Mouse (Mus musculus) spleen, adult 18-20 months (tissue): ENCODE results near the gene H3f3a.

Experiments
- DNase-seq, 2 experiments: peaks; one replicate each; pipeline ENCODE4 v3.0.0; 2022; ENCODE audit warnings: mixed read lengths in 2 of 2

Gene H3f3a

DNA sequence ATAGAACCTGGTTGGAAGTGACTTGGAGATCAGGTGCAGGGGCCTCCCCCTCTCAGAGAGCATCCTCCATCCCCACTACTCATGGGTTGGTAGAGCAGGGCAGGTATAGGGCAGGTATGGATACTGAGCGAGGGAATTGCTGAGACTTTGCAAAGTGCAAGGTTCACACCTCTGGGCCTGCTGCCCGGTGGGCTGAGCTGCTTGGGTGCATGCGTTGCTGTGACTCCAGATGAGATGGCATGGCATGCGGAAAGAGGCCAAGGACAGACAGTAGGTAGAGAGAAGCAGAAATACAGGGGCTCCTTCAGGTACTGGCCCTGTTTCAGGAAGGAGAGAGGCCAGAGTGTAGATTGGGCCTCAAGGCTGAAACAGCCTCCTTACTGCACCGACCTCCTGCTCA, 32.5 kb downstream of the H3f3a start:
- no peak for DNase-seq

DNA sequence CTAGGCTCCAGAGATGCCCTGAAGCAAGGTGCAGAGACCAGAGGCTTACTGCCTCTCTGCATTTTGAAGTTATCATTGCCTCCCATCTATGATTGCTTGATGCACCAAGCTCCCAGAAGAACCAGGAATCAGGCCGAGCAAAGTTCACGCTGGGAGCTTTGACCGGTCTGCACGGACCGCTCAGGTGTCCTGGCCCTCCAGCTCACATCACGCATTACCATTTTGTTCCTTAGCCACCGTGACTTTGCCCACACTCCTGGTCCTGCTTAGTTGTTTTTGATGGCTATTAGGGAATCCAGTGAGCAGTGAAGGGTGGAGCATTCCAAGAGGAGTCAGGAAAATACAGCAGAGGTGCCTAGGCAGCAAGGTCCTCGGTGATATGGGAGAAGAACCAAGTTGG, 33.5 kb downstream of the H3f3a start:
- DNase-seq: no peak

- no peak for DNase-seq
Measured at GRCm38 (mm10) chr1:180778941-180779340, 34.8 kb downstream of the H3f3a start.

DNA sequence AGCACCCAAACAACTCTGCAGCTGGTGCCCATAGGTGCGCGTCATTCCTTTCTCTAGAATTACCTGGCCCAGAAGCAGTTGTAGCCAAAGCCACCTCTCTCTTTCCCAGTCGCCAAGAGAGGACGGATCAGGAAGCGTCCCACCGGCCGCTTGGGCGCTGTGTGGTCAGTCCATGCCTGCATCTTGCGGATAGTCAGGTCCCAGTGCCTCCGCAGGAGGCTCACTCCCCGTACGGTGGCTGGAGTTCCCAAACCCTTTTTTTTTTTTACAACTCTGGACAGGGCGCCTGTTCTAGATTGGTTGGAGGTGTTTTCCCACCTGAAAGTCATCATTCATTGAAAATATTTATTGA, 35.4 kb downstream of the H3f3a start:
- no peak for DNase-seq

- peak; percentile 61 to 72 for DNase-seq
Measured at GRCm38 (mm10) chr1:180777660-180778402, 35.9 kb downstream of the H3f3a start.

DNA sequence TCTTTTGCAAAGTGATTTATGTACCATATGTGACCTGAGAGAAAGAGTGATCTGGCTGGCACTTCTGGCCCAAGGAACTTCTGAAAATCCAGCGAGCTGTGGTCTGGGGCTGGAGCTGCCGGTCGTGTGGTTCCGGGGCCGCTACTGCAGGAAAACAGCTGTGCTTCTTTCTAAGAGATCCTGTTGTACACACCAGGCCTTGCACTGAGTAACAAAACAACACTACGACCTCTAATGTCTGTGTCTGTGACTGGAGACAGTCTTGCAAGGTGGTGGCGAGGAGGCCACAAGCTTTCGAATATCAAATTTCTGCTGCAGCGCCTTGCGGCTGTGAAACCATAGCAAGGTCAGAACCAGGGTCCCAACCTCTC, 36.5 kb downstream of the H3f3a start:
- no peak for DNase-seq

DNA sequence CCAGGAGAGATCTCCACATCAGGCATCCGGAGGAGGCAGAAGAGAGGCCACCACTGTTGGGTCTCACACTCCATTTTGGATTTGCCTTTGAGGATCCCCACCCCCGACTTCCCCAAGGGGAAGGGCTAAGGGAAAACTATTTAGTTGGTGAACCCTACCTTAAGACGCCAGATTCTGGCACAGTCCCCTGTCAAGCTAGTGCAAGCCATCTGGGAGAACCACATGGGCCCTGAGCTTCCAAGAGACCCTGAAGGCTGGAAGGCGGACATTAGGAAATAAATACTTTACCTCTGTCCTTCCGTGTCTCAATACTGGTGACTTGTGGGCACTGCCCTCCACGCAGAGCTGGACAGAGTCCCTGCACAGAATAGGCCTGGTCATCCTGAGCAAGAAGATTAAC, 37.2 kb downstream of the H3f3a start:
- no peak for DNase-seq

DNA sequence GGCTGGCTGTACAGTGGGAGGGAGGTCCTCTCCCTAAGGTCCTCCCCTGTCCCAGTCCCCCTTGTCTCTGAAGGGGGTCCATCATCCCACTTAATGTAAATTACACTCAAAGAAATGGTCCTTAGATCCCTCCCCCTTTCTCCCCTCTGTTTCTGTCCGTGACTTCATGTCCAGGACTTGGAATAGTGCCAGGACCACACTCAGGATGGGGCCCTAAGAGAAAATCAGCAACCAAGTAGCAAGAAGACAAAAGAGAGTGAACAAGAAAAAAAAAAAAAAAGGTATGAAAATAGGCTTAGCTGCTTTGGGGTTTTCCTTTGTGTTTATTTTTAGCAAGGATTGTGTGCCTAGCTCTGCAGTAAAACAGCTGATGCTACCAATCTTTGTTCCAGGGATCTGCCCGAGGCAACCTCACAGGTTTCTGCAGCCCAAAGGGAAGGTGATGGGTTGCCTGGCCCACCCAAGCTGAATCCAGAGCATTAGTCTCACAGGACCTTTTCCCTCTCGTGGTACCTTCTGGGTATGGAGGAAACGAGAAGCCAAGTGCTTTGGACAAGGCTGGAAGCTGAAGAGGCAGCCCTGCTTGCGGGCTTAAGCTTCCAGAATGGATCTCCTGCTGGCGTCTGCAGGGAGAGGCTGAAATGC, 37.8 kb downstream of the H3f3a start:
- no peak for DNase-seq

DNA sequence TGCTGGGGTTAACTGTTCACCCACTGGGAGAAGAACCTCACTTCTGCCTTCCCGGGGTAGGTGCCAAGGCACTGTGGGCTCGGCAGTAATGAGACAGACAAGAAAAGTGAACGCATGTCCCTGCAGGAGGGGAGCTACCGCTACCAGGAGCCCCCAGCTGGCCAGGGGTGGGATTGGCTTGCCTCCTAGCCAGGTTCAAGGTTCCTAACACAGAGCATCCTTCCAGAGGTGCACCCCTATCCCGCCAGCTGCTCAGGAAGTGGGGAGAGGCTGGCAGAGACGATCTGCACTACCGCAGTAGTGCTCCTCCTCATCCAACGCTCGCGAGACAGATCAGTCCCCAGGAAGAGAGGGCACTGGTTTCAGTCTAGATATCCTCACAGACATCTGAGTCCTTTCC, 38.4 kb downstream of the H3f3a start:
- no peak for DNase-seq

DNA sequence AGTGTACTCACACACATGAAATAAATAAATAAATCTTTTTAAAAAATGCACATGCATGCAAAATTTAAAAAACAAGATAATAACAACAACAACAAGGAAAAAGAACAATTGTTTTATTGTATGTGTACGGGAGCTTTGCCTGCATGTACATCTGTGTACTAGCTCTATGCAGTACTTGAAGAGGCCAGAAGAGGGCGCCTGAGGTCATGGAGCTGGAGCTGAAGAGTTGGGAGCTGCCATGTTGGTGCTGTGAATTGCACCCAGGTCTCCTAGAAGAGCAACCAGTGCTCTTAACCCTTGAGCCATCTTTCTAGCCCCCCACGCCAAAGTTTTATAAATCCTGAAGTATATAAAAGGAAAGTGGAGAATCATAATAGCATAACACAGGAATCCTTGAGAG, 39.1 kb downstream of the H3f3a start:
- DNase-seq: no peak

GRCm38 (mm10) chr1:180772291-180772690, 41.5 kb downstream of the H3f3a start:
- no peak for DNase-seq

DNA sequence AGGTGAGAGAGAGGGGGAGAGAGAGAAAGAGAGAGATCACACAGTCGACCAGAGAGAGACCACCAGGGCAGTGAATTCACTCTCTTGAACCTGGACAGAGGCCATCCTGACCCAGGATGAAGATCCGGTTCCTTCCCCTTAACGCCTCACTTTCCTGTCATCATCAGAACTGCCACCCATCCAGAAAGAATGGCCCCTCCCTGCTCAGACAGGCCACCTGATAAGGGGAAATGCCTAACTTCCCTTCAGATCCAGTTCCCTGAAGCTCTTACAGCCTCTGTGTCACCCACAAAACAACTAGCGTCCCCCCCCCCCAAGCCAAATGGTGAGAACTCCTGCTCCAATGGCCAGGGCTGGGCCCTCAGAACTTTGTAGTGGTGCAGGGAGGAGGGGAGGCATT, 42.0 kb downstream of the H3f3a start:
- no peak for DNase-seq

GRCm38 (mm10) chr1:180771306-180771705, 42.4 kb downstream of the H3f3a start:
- peak; percentile 44 to 55 for DNase-seq

GRCm38 (mm10) chr1:180768334-180769168, 45.2 kb downstream of the H3f3a start:
- DNase-seq: peak; percentile 66 to 84

- peak in 1 of 2 experiments; percentile 27 for DNase-seq
Measured at GRCm38 (mm10) chr1:180767541-180768333, 46.0 kb downstream of the H3f3a start.

DNA sequence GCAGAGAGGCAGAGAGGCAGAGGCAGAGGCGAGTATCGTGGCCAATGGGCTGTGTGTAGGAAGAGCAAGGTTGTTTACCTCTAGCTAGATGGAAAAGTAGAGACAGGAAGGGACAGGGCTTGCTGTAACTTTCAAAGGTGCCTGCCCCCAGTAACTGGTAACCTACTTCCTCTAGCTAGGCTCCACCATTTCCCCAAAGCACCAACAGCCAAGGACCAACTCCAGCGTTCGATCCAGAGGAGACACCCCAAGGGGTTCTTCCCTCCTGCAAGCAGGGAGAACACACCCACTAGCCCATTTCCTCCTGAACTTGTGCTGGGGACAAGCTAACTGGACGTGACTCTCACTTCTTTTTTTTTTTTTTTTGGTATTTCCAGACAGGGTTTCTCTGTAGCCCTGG, 47.2 kb downstream of the H3f3a start:
- DNase-seq: peak; percentile 41 to 49

- DNase-seq: no peak
Measured at GRCm38 (mm10) chr1:180765393-180765792, 48.4 kb downstream of the H3f3a start.

DNA sequence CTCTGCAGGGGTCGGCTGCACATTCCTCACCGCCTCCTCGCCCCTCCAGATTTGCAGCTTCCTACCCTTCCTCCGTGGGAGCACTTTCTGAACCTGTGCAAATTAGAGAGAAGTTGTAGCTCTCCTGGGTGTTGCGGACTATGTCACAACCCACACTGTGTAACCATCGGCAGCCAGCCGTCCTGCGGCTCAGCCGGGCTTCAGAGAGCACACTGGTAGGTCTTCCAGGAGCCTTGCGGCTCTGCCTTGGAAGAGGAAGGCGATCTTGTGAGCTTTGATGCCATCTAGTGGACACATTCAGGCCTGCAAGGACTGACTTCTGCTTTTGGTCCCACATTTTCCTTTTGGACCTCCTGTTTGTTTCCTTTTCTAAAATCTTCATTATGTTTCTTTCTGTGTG, 49.9 kb downstream of the H3f3a start:
- peak; percentile 61 to 77 for DNase-seq

GRCm38 (mm10) chr1:180763307-180763706, 50.4 kb downstream of the H3f3a start:
- no peak for DNase-seq

DNA sequence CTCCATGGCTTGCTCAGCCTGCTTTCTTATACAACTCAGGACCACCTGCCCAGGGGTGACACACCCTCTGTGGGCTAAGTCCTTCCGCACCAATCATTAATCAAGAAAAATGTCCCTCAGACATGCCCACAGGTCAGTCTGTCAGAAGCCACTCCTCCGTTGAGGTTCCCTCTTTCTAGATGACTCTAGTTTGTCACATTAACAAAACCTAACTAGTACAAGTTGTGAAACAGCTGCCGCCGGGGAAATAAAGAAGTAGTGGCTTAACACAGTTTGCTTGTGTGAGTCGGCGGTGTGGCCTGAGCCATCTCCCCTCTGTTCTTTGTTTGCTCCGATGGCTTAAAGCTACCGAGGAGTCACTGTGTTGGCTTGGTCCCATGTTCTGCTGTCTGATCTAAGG, 51.1 kb downstream of the H3f3a start:
- no peak for DNase-seq

DNA sequence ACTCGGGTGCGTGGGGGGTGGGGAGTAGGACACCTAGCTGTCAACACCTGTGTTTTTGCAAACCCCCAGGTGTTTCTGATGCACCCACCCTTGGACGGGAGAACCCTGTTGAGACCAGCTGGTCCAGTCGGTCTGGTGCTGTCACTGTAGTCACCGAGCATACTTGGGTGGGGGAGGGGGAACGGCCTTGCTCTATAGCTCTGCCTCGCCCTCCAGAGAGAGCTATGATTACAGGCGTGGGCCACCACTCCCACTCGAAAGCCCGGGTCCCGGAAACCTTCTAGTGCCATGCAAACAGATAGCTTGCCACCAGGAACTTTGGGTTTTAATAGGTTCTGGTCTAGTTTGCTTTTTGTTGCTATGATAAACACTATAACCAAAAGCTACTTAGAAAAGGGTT, 51.6 kb downstream of the H3f3a start:
- DNase-seq: no peak

GRCm38 (mm10) chr1:180757956-180758520, 55.7 kb downstream of the H3f3a start:
- DNase-seq: no peak
